Mouse (Mus musculus) neural tube, embryonic 14.5 days (tissue): ENCODE measurements around the gene Lpin1. TPM values are rescaled to one million over a fixed set of nuclear protein-coding genes. Genes with fewer than 3 reads are reported as not detected.
A peak's percentile ranks its signal among the peaks of the same experiment; 100 is the strongest.

Experiments
- ATAC-seq: fragments of 200-750 bp; cut with Nextera tagmentation; 2 replicates; pipeline ENCODE4 v1.8.0; 2017; ENCODE audit warnings: low read depth, mild to moderate bottlenecking, moderate TSS enrichment, moderate library complexity
- H3K27ac ChIP-seq: fragments of 300-500 bp; sonication (generic); 2 replicates; pipeline ENCODE4 v1.5.1; 2014; ENCODE audit warnings: low read depth, mild to moderate bottlenecking, control low read depth, low read length, moderate library complexity, mixed read lengths
- H3K27me3 ChIP-seq: fragments of 300-500 bp; sonication (generic); 2 replicates; pipeline ENCODE4 v1.6.1; 2014; ENCODE audit warnings: low read length; ENCODE audit not compliant: control insufficient read depth, insufficient read depth
- H3K36me3 ChIP-seq: fragments of 300-500 bp; sonication (generic); 2 replicates; pipeline ENCODE4 v1.6.1; 2014; ENCODE audit warnings: low read length, mixed read lengths; ENCODE audit not compliant: control insufficient read depth, insufficient read depth
- H3K4me1 ChIP-seq: fragments of 300-500 bp; sonication (generic); 2 replicates; pipeline ENCODE4 v1.6.1; 2014; ENCODE audit warnings: low read length; ENCODE audit not compliant: control insufficient read depth, insufficient read depth
- H3K4me2 ChIP-seq: fragments of 300-500 bp; sonication (generic); 2 replicates; pipeline ENCODE4 v1.6.1; 2014; ENCODE audit warnings: mild to moderate bottlenecking, low read depth, low read length, control low read depth
- H3K4me3 ChIP-seq: fragments of 300-500 bp; sonication (generic); 2 replicates; pipeline ENCODE4 v1.5.1; 2014; ENCODE audit warnings: low read depth, low read length, control low read depth, mixed read lengths
- H3K9ac ChIP-seq: fragments of 300-500 bp; sonication (generic); replicated peaks from 2 replicates; pipeline ENCODE4 v1.6.1; 2014; ENCODE audit warnings: low read depth, mild to moderate bottlenecking, control low read depth, low read length, mixed read lengths
- H3K9me3 ChIP-seq: fragments of 300-500 bp; sonication (generic); 2 replicates; pipeline ENCODE4 v1.6.1; 2016; ENCODE audit warnings: low read length; ENCODE audit not compliant: control insufficient read depth
- WGBS: fragments of 180-500 bp; shearing (Covaris S2); extraction: QIAGEN DNeasy Blood & Tissue Kit; methylation state at CpG from one replicate; pipeline ENCODE4 v1.1.7; 2014; 5-methylcytosine and 5-hydroxymethylcytosine counted together
- polyA plus RNA-seq: library from polyadenylated mRNA; unstranded; fragments of >200 nt; fragmentation: Nextera tagmentation; extraction: Ambion mirVana; gene quantifications from 2 replicates; pipeline ENCODE4 v1.2.1, GENCODE M21; 2014

The Lpin1 gene
- 21.4 and 22.1 TPM in 2 replicates for polyA plus RNA-seq

DNA sequence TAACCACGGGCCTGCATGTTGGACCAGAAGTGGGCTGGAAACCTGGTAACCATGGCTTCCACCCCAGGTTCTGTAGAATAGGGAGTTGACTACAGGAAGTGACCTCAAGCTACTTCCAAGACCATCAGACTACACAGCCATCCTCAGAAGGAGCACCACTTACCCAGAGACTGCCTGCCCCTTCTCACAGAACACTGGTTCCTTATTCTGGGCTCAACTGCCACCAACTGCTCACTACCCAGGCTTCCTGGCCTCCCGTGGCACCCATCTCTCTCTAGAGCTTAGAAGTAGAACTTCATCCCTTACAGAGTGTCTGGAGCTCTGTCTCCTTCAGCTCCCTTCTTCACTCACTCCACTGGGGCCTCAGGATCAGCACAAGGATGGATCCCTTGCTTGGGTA lies at the start of gene Lpin1:
Lpin1 (minus strand) TSS at position 31 of the 400 bp plus-strand sequence.
- H3K27me3 ChIP-seq = no peaks in the 10 kb centered on the region
- 85% methylated on average over 2 of the region's 2 CpGs for WGBS
- no peak within 1 kb of the TSS for H3K9ac ChIP-seq
- ATAC-seq = no peak
- no peak within 1 kb of the TSS for H3K4me2 ChIP-seq
- no peak within 1 kb of the TSS for H3K27ac ChIP-seq
- H3K9me3 ChIP-seq = no peaks in the 10 kb centered on the region
- no peaks in the 10 kb centered on the region for H3K36me3 ChIP-seq
- H3K4me3 ChIP-seq = no peak within 1 kb of the TSS
- no peaks in the 10 kb centered on the region for H3K4me1 ChIP-seq

DNA sequence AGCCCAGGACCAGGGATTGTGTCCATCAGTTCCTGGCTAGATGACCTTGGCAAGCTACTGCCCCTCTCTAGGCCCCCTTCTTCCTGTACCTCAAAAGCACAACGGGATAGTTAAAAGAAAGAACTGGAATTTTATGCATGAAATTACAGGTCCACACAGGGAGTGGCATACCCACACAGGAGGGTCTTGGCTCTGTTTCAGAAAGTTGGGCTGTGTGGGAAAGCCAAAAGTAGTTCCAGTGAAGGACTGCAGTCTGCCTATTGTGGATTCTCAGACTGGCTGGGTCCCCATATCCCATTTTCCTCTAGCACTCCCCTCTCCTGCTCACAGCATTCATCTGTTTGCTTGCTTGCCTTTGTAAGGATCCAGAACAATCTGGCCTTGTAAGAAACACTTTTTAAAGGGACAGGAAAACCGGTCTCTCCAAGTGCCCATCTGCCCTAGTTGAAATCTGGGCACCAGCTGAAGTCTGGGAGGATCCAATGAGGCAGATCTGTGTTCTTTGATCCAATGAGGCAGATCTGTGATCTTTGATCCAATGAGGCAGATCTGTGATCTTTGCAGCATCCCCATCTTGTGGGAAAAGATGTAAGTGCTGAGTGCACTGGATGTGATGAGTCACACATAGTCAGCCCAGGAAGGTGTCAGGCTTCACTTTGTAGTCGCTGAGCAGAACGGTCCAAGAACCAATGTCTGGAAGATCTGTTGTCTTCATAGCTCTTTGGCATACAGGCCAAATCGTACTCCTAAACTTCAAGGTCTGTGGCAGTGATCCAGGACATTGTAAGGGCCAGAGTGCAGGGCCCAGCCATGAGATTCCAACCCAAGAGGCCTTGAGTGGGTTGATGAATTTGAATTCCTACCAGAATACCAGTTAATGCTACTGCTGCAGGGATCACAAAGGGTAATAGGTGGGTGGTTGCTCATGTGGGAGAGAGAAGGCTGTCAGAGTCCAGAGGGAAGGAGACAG lies 46.4 kb upstream of the Lpin1 start:
- no peak for ATAC-seq
- H3K9me3 ChIP-seq = no peaks in the 10 kb centered on the region
- peaks cover 9% of the 10 kb centered on the region for H3K27me3 ChIP-seq
- H3K4me2 ChIP-seq = no peak overlapping the region
- H3K4me3 ChIP-seq = no peak overlapping the region
- no peak overlapping the region for H3K27ac ChIP-seq
- 80% methylated on average over 5 of the region's 5 CpGs for WGBS
- no peaks in the 10 kb centered on the region for H3K36me3 ChIP-seq
- peaks cover 3% of the 10 kb centered on the region; the same call in 1 of the 2 replicates for H3K4me1 ChIP-seq
- H3K9ac ChIP-seq = no peak overlapping the region

DNA sequence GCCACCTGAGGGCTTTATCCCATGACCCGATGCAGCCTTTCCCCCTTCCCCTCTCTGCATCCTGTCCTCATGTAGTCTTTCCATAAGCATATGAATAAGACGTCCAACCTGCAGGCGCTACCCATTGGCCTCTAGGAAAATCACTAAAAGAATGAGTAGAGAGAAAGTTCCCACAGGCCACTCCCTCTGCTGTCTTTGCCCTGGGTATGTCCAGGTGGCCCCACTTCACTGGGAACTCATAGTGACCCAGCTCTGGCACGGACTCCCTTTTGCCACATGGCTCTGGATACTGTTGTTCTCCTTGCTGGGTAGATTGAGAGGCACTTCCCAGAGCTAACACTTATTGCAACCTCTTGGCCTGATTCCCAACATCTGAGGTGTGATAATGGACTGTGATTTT lies 44.8 kb upstream of the Lpin1 start:
- H3K4me1 ChIP-seq = peaks cover 3% of the 10 kb centered on the region; the same call in 1 of the 2 replicates
- no peaks in the 10 kb centered on the region for H3K9me3 ChIP-seq
- H3K4me2 ChIP-seq = no peak overlapping the region
- H3K27me3 ChIP-seq = peaks cover 9% of the 10 kb centered on the region
- no peak for ATAC-seq
- WGBS = 83% methylated on average over 4 of the region's 4 CpGs
- H3K27ac ChIP-seq = no peak overlapping the region
- no peaks in the 10 kb centered on the region for H3K36me3 ChIP-seq
- no peak overlapping the region for H3K9ac ChIP-seq
- H3K4me3 ChIP-seq = no peak overlapping the region

GRCm38 (mm10) chr12:16653332-16654093 lies 42.7 kb upstream of the Lpin1 start, which contains the start of gene Ntsr2:
Gene Ntsr2, plus strand, starts transcription at chr12:16653382.
- peak; percentile 92 for ATAC-seq
- 4% methylated on average over 53 of the region's 58 CpGs for WGBS
- H3K27me3 ChIP-seq = peaks cover 9% of the 10 kb centered on the region
- H3K4me2 ChIP-seq = peak within 1 kb of the TSS; percentile 75
- 0 out of 2 replicates have a peak within 1 kb of the TSS, but pooled peaks have one; percentile 13 for H3K9ac ChIP-seq
- peaks cover 3% of the 10 kb centered on the region; the same call in 1 of the 2 replicates for H3K4me1 ChIP-seq
- H3K9me3 ChIP-seq = no peaks in the 10 kb centered on the region
- no peaks in the 10 kb centered on the region for H3K36me3 ChIP-seq
- peak within 1 kb of the TSS; percentile 31 for H3K4me3 ChIP-seq
- H3K27ac ChIP-seq = no peak within 1 kb of the TSS

DNA sequence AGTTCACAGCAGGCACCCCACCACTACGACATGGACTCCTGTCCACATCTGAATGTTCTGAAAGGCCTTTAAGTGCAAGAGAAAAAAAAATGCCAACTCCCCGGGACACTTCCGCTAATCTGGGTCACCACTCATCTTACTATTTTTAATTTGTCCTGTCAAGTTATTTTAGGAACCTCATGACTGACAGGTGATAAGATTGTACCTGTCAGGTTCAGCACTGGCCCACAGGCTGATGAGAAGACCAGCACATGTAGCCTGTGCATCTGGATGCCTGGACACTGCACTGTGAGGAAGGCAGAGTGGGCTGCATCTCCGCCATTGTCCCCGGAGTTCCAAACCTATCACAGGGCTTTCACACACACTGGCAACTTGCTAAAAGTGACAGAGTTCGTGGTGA lies 39.1 kb upstream of the Lpin1 start:
- 89% methylated on average over 6 of the region's 6 CpGs for WGBS
- H3K9me3 ChIP-seq = no peaks in the 10 kb centered on the region
- no peak overlapping the region for H3K9ac ChIP-seq
- ATAC-seq = no peak
- H3K27ac ChIP-seq = no peak overlapping the region
- peaks cover 3% of the 10 kb centered on the region; the same call in 1 of the 2 replicates for H3K4me1 ChIP-seq
- H3K4me2 ChIP-seq = no peak overlapping the region
- no peaks in the 10 kb centered on the region for H3K36me3 ChIP-seq
- H3K4me3 ChIP-seq = no peak overlapping the region
- peaks cover 6% of the 10 kb centered on the region for H3K27me3 ChIP-seq

DNA sequence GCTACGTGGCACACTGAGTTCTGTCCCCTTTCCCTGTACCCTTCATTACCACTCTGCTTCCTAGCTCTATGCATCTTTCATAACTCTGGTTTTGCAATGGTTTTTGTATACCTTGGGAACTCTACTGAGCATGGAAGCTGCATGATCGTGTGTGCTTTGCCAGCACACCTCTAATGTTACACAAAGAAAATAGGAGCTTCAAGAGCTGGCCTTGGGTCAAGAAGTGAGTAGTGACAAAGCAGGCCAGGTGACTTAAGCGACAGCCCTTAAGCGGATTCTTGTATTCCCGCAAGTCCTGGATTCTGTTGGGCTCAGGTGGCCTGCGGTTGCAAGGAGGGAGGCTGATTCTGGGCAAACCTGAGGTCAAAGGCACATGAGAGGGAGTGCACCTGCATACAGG lies 37.5 kb upstream of the Lpin1 start:
- Histone ChIP-seq H3K4me2 (no peak overlapping the region), H3K27ac (no peak overlapping the region), H3K4me3 (no peak overlapping the region), H3K27me3 (peaks cover 1% of the 10 kb centered on the region; the same call in 1 of the 2 replicates), H3K9ac (no peak overlapping the region), H3K9me3 (no peaks in the 10 kb centered on the region), H3K36me3 (no peaks in the 10 kb centered on the region), H3K4me1 (peaks cover 2% of the 10 kb centered on the region; the same call in 1 of the 2 replicates)
- WGBS = 92% methylated on average over 6 of the region's 6 CpGs
- ATAC-seq = no peak

- no peaks in the 10 kb centered on the region for H3K4me1 ChIP-seq
- no peaks in the 10 kb centered on the region for H3K9me3 ChIP-seq
- ATAC-seq = no peak
- no peaks in the 10 kb centered on the region for H3K27me3 ChIP-seq
- no peaks in the 10 kb centered on the region for H3K36me3 ChIP-seq
- H3K4me3 ChIP-seq = no peak overlapping the region
- WGBS = 61% methylated on average over 9 of the region's 9 CpGs
- H3K27ac ChIP-seq = no peak overlapping the region
- no peak overlapping the region for H3K4me2 ChIP-seq
- H3K9ac ChIP-seq = no peak overlapping the region
Observed at GRCm38 (mm10) chr12:16646780-16647409, 36.1 kb upstream of the Lpin1 start.

GRCm38 (mm10) chr12:16644698-16645097 lies 33.9 kb upstream of the Lpin1 start:
- no peak overlapping the region for H3K4me3 ChIP-seq
- 50% methylated on average over 8 of the region's 8 CpGs for WGBS
- no peaks in the 10 kb centered on the region for H3K9me3 ChIP-seq
- H3K36me3 ChIP-seq = no peaks in the 10 kb centered on the region
- no peaks in the 10 kb centered on the region for H3K27me3 ChIP-seq
- H3K4me2 ChIP-seq = no peak overlapping the region
- H3K4me1 ChIP-seq = no peaks in the 10 kb centered on the region
- ATAC-seq = no peak
- no peak overlapping the region for H3K9ac ChIP-seq
- H3K27ac ChIP-seq = peak overlapping the region; percentile 60; the same call in 1 of the 2 replicates
